Mouse (Mus musculus) lung, adult 2 months (tissue): ENCODE results near the gene Unc13a.

Source experiments
- CTCF ChIP-seq: fragments of 200-500 bp; IDR thresholded peaks from 2 replicates; pipeline ENCODE4 v1.5.1; 2011; ENCODE audit warnings: mild to moderate bottlenecking, low read length, control low read depth; ENCODE audit not compliant: insufficient read depth
- POLR2A ChIP-seq: fragments of 200-500 bp; IDR thresholded peaks from 2 replicates; pipeline ENCODE4 v1.6.1; 2011; ENCODE audit warnings: low read depth, mild to moderate bottlenecking, control low read depth, low read length, borderline replicate concordance; ENCODE audit errors: extremely low read depth

- TF ChIP-seq POLR2A, result no peak
- TF ChIP-seq CTCF, result no peak
These were observed 6.0 kb downstream of the Unc13a start for GRCm38 (mm10) chr8:71665331-71666130.
